ENCODE assay signal across 11 mouse cellular contexts in genomic region chr16:23967301-23967700, GRCm38 (mm10). TPM values are rescaled to one million over a fixed set of nuclear protein-coding genes. Genes with fewer than 3 reads are reported as not detected.
DNase-seq lines count a peak whose midpoint lies in the region; TF ChIP-seq lines count a peak whose summit lies in the region.
"Had no signal": no experiment of that assay in that cellular context is flagged by ENCODE, and none has a peak within 500 bp of the region (broad histone marks: within the 10 kb centered on the region; RNA-seq: fewer than 3 reads in every experiment).

No protein-coding gene starts in this region.

- intact Hi-C loops in left cerebral cortex, adult 2 months (cut with DNase I), result no loop called here
- intact Hi-C loops in left cerebral cortex, postnatal 4 days (cut with DNase I), result no loop called here

- H3K36me3 ChIP-seq in E14TG2a.4 (ENCODE audit: insufficient read depth, low read length), result peaks cover 5% of the 10 kb centered on the region; the same call in 1 of the 2 replicates
- H3K36me3 ChIP-seq in hindbrain, embryonic 10.5 days, result no peaks in the 10 kb centered on the region
- H3K36me3 ChIP-seq: hindbrain, embryonic 12.5 days had no signal

- no peak overlapping the region for H3K27ac ChIP-seq in left cerebral cortex, adult 2 months
- H3K27ac ChIP-seq in hindbrain, embryonic 10.5 days, result no peak overlapping the region
- H3K27ac ChIP-seq: hindbrain, embryonic 12.5 days had no signal

- peak; percentile 47 for TF ChIP-seq CTCF in left cerebral cortex, adult 2 months (IDR thresholded peaks at IDR 0.05)
- TF ChIP-seq CTCF in E14TG2a.4 (conservative IDR thresholded peaks at IDR 0.05; ENCODE audit: low read length), result peak; percentile 93

- peaks cover 12% of the 10 kb centered on the region for H3K4me1 ChIP-seq in E14TG2a.4 (replicated peaks; ENCODE audit: low read depth, low read length)
- peaks cover 9% of the 10 kb centered on the region for H3K4me1 ChIP-seq in hindbrain, embryonic 10.5 days (replicated peaks)

- no peak overlapping the region for H3K4me3 ChIP-seq in left cerebral cortex, adult 2 months
- H3K4me3 ChIP-seq in E14TG2a.4 (replicated peaks; ENCODE audit: low read length), result no peak overlapping the region
- H3K4me3 ChIP-seq in hindbrain, embryonic 10.5 days, result no peak overlapping the region
- H3K4me3 ChIP-seq: hindbrain, embryonic 12.5 days had no signal

- no peak for DNase-seq in left cerebral cortex, adult 2 months (ENCODE audit: extremely low spot score in 1 of 2, low spot score in 2 of 2)
- DNase-seq in left cerebral cortex, postnatal 4 days, result no peak
- DNase-seq in brain, adult 2 months (ENCODE audit: low read depth, low spot score), result peak; percentile 33
- DNase-seq in naive thymus-derived CD4-positive, alpha-beta T cell, adult 2 months (ENCODE audit: low read depth), result peak; percentile 54
- DNase-seq in ovary, postnatal 10 days (ENCODE audit: low spot score), result no peak
- DNase-seq in hindbrain, embryonic 10.5 days (ENCODE audit: low spot score), result no peak
- DNase-seq: gastrocnemius, postnatal 10 days; layer of hippocampus, postnatal 36 days had no signal

- 0 out of 2 replicates have a peak, but pooled peaks cover 3% of the 10 kb centered on the region for H3K27me3 ChIP-seq in E14TG2a.4 (ENCODE audit: insufficient read depth, low read length)
- no peaks in the 10 kb centered on the region for H3K27me3 ChIP-seq in hindbrain, embryonic 10.5 days (ENCODE audit: insufficient read depth, poor library complexity, severe bottlenecking)
- H3K27me3 ChIP-seq: hindbrain, embryonic 12.5 days had no signal

- H3K9me3 ChIP-seq in E14TG2a.4 (ENCODE audit: low read length), result no peaks in the 10 kb centered on the region
- H3K9me3 ChIP-seq in hindbrain, embryonic 10.5 days, result no peaks in the 10 kb centered on the region
- H3K9me3 ChIP-seq: hindbrain, embryonic 12.5 days had no signal

- 83% methylated on average over 7 of the region's 7 CpGs for WGBS in hindbrain, embryonic 10.5 days

RNA-seq across cellular contexts. Expression of gene Gm37419, which starts 21.0 kb away (rescaled TPM):
- total RNA-seq in left cerebral cortex, adult 2 months (2021), result not detected
- not detected for total RNA-seq in left cerebral cortex, postnatal 4 days (2021)
- not detected in 2 replicates for polyA plus RNA-seq in hindbrain, embryonic 10.5 days (2016; fragmentation: Nextera tagmentation; extraction: Ambion mirVana)
- total RNA-seq: gastrocnemius, postnatal 10 days; layer of hippocampus, postnatal 36 days had no signal
- polyA plus RNA-seq: hindbrain, embryonic 12.5 days; stomach, embryonic 16.5 days had no signal

RNA-seq across cellular contexts. Expression of gene Bcl6, which starts 21.4 kb away (rescaled TPM):
- 10 to 100 TPM; 30.8 to 36.8 TPM for total RNA-seq in left cerebral cortex, adult 2 months (2021)
- total RNA-seq in left cerebral cortex, postnatal 4 days (2021), result 10 to 100 TPM; 21.0 to 22.4 TPM
- polyA plus RNA-seq in hindbrain, embryonic 10.5 days (2016; fragmentation: Nextera tagmentation; extraction: Ambion mirVana), result 0.16 and 0.19 TPM in 2 replicates

RNA-seq across cellular contexts. Expression of gene Rtp2, which starts 35.1 kb away (rescaled TPM):
- total RNA-seq in left cerebral cortex, adult 2 months (2021), result not detected
- under 1 TPM in 1 of 2 experiments, not detected in 1; 0.36 TPM for total RNA-seq in left cerebral cortex, postnatal 4 days (2021)
- not detected in 2 replicates for polyA plus RNA-seq in hindbrain, embryonic 10.5 days (2016; fragmentation: Nextera tagmentation; extraction: Ambion mirVana)
- total RNA-seq: gastrocnemius, postnatal 10 days had no signal
- polyA plus RNA-seq: hindbrain, embryonic 12.5 days; stomach, embryonic 16.5 days had no signal

Comparison
In these comparisons a context has a peak if more than half of its experiments do, and no peak if none do; other contexts are left out.
1. DNase-seq: peak in brain, adult 2 months (single experiment) and naive thymus-derived CD4-positive, alpha-beta T cell, adult 2 months (single experiment); none in left cerebral cortex, adult 2 months (0 of 2), left cerebral cortex, postnatal 4 days (single experiment), ovary, postnatal 10 days (single experiment) and hindbrain, embryonic 10.5 days (single experiment).